Mouse (Mus musculus) c-Kit-positive CD71-positive TER-119-positive erythroid progenitor cells, embryonic 14.5 days (primary cell): ENCODE measurements around the gene Slc8a1.

ENCODE experiments used
- DNase-seq: peaks from one replicate; pipeline ENCODE4 v3.0.0-alpha.2; 2013; ENCODE audit warnings: low spot score

The Slc8a1 gene

DNA sequence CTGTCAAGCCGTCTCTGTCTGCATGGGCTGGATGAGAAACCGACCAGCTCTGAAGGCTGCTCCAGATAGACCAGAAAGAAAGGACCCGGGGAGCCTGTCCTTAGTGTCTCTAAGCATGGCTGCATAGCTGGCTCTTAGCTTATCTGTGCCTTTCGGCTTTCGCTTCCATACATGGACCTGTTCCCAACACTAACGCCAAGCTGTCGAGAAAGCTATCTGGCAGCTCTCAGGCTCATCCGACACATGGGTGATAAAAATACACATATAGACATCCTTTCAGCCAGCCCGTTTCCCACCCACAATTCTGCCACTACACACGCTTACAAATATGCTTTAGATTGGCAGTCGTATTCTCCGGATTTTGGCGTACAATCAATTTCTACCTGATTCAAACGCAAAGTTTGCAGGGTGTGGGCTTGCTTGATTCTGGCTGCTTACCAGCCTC, at the start of gene Slc8a1:
Gene Slc8a1, minus strand, starts transcription at position 67 of the 445 bp plus-strand sequence.
- DNase-seq, result no peak

DNA sequence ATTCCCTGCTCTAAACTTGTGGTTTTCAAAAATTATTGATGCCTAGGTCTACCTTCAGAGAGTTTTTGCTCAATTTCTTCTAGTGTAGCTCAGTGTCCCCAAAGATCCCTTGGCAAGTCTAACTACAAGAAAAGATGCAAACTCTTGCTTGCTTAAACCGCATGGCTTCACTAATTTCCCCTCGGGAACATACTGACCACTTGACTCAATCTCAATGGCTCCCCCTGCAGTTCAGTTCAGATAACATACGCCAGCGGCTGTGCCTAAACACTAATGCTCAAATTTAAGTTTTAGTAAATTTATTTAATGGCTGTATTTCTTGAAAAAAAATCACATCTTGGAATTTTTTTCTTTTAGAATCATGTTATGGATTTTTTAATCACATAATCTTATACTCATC, 49.2 kb upstream of the Slc8a1 start:
- DNase-seq, result peak; percentile 12

DNA sequence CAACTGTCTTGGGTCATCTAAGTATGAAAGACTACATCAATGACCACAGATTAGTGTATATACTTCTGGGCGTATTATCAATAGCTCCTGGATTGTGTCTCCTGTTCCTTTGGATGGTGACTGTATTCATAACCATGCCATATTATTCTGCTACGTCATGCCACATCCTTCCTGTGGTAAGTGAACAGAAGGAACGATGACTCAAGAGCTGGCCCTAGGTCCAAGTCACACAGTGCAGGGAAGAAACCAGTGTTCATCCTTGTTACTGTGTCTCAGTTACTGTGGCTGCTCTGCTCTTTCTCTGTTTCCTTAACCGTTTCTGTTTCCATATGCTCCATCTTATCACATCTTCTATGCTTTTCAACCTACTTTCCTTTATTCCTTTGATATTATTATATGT, 44.1 kb upstream of the Slc8a1 start:
- no peak for DNase-seq

DNA sequence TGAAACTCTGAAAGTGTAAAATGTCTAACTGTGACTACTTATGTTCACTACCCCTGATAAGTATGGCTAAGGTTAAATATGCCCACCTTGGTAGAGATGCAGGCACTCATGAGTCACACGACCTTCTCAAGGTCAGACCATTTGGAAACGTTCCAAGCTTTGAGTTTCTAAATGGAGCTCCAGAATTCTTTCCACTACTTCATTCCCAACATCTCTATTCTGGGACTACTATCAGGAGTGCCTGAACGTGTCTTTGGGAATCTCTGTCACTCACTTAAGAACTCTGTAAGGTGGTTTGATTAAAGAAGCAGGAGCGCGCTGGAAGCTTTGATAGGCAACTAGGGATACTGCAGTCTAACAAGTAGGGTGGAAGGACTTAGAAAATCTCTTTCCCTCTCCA, 43.3 kb upstream of the Slc8a1 start:
- DNase-seq, result no peak

DNA sequence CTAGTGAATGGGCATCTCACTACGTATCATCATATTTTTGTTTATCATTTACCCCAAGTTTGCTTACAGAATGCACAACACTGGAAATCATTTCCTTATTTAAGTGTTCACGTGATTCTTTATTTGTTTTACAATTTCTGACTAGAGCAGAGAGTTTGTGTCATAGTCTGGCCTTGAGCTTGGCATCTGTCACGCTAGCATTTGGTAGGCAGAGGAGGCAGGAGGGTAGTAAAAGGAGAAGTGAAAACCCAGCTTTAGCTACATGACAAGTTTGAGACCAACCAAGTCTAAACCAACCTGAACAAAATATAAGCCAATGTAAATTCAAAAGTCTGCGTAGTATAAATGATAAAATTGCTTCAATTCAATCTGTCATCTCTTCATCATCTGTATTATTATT, 41.7 kb upstream of the Slc8a1 start:
- DNase-seq, result no peak

DNA sequence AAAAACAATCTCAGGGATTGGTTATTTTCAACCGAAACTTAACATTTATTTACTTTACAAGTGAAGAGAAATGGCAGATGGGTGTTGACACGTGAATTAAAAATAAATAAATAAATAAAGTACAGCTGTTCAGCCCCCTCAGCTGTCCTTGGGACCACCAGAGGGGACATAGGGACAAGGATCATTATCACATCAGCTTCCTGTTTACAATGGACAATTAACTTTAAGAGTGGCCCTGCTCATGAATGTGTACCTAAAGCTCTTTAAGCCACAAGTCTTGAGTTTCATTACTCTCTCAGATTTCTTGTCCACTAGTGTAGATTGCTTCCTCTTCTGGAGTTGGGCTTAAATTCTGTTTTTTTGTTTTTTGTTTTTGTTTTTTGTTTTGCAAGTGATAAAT, 12.5 kb upstream of the Slc8a1 start:
- DNase-seq, result no peak

DNA sequence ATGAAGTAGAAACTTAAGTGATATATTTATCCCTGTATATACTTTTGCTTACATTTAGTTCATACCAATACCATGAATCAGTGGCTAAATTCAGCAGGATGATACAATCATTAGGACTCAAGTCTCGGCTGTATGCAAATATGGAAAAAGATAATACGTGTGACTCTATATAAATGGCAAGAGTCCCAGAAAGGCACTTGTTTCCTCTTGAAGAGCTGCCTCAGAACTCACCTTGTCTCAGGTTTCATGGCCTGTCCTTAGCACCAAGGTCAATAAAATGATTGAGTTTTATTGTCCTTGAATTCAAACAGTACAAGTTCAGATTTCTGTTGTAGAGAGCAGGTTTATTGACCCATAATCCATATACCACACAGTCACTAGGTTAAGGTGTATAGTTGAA, 4.9 kb upstream of the Slc8a1 start:
- no peak for DNase-seq

DNA sequence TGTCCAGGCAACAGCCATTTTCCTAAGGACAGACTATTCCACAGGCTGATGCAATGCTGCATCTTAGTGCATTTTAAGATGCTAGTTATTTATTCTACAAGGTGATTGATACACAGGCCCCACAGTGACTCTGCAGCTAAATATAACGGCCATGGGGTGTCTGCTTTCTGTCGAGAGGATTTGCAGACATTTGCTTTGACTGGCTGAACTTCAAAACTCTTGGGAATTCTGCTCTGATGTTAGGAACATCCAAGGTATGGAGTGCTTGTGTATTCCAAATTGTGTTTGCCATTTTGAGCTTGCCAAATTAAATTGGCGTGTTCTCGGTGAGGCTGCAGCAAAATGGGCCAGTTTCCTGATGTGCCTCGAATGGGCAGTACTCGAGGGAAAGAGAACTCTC, 2.4 kb upstream of the Slc8a1 start:
- DNase-seq, result no peak

DNA sequence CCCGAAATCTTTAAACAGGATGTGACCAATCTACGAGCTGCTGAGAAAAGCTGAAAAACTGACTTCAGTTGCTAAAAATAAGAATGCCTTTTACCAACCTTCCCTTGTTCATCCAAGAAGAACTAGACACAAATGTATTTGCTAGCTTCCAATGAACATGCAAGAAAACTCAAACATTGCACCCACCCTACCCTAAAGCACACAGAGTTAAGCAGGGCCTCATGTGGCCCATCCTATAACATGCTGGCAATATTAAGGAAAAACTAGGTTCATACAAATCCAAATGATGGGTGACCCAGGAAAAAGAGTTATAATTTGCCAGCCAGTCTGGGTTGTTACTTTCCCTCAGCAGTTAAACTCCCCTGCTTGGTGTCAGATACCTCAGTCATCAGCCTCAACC, 398 bp downstream of the Slc8a1 start:
- DNase-seq, result no peak

DNA sequence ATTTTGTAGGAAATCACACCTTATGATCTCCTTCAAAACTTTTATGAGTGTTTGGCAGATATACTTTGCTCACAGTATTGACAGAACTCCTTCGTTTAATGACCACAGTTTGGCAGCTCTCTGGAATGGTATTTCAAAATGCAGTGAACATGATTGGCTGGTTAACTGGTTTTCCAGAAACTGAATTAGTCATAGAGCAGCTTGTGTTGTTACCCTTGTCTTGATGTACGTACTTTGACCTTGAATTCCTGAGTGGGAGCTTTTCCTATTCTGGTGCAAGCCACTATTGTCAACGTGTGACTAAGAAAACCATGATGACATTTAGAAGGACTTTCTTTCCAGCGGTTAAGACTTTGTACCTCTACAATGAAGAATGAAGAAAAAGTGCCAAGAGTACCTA, 868 bp downstream of the Slc8a1 start:
- no peak for DNase-seq

DNA sequence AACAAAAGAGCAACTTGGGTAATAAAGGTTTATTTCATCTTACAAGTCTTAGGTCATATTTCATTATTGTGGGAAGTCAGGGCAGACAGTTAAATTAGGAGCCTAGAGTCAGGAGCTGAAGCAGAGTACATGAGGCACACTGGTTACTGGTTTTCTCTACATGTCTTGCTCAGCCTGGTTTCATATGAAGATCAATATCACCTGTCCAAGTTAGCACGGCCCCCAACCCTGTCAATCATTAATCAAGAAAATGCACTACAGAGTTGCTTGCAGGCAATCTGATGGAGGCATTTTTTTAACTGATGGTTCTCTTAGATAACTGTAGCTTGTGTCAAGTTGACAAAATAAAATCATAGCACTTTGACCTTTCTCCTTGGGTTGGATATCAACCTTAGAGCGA, 2.6 kb downstream of the Slc8a1 start:
- DNase-seq, result no peak

DNA sequence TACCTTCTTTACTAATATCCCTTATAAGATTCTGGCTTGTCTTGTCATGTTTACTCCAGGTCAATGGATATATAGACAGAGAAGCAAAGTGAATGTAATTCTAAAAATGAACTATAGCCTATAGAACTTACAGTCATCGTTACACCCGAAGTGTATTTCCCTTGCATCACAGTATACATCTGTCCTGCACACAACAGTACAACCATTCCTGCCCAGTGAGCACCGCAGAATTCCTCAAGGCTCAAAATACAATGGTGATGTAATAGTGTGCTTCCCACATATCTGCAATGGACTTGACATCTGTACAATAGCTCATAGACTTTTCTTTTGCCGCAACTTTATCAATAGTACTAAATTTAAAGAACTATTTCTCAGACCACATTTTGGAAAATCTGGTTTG, 8.3 kb downstream of the Slc8a1 start:
- no peak for DNase-seq

DNA sequence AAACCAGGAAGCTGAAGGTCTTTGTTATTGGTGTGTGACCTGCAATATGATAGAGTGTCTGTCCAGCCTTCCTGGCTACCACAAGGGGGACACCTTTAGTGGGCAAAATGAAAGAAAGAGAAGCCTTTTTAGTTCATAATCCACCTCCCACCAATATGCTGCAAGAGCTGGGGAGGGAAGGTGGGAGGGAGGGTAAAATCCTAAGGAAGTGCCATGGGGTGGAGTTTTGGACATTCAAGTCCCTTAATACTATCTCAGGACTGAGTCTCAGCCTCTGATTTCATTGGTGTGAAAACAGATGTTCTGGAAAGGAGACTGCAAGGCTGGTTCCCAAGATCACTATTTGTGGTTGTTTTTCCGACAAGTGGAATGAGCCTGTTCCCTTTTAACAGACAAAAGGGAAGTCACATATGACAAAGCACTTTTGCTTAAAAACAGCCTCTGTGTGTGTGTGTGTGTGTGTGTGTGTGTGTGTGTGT, 25.9 kb downstream of the Slc8a1 start:
- no peak for DNase-seq

DNA sequence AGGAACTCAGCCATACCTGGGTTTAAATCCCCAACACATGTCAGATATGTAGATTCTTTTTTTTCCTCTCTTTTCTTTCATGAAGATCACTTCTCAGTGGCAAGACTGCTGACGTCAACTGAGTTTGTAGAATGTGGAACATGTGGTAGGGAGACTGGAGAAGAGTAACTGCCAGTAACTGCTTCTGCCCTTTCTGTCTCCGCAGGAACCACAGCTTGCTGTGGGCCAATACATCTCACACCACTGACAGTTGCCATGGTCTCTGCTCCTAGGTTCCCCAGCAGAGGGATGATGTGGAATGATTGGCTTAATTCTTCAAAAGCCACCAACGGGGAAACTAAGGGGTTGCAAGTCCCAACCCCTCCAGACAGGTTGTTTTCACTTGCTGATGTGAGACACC, 33.4 kb downstream of the Slc8a1 start:
- no peak for DNase-seq

DNA sequence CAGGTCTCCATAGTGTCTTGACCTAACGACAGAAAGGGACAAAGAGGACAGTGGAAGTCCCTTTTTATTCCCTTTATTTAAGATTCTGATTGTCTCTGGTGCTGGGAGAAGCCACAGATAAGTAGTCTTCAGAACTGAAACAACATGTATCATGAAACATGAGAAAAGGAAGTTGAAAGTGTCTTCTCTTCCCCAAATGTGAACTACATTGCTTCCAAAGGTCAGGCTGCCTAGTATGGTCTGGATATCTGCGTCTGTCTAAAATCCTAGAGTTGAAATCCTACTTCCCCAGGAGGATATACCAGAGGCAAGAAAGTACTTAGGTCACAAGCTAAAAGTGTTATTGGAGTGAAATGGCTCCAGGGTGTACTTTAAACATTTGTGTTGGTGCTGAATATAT, 34.9 kb downstream of the Slc8a1 start:
- no peak for DNase-seq

DNA sequence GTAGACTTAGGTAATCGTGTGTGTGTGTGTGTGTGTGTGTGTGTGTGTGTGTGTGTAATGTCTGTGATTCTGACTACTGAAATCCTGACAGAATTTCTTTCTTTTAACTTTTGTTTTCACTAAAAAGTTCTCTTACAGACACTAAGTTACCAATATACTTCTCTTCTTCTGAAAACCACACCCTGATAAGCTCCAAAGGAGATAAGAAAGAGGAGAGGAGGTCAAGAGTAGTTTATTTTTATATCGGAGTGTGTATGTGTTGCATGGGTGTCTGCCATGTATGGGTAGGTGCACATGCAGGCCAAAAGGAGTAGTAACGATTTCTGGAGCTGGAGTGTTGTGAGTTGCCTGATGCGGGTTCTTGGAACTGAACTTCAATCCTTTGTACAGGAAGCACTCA, 36.5 kb downstream of the Slc8a1 start:
- DNase-seq, result no peak

DNA sequence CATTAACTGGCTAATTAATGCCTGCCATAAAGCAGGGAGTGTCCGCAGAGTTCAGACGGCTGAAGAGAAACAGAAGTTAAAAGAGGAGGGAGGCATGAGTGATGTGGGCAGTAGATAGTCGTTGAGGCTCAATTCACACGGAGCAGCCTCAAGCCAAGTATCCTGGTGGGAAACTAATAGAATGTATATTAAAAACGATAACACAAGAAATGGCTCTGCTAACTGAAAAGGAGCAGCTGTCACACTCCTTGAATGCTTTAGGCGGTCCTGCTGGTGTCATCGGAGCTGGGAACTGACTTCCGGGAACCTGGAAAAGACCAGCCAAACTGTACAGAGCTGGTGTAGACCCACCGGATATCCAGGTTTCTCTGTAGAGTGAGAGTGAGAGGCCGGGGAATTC, 39.4 kb downstream of the Slc8a1 start:
- DNase-seq, result no peak

DNA sequence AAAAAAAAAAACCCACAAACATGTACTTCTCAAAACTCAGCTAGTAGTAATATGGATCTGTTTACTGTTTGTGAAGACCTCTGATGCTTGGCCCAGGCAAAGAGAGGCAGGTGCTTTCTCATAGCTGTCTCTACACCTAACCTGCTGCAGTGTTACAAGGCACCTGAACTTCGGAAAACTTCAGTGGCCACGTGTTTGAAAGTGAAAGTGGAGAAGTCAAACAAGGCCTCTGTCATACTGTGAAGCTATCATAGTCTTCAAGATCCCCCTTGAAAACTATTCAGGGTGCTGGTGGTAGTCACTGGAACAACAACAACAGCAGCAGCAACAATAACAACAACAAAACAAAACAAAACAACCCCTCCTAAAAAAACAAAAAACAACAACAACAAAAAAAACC, 40.5 kb downstream of the Slc8a1 start:
- no peak for DNase-seq

DNA sequence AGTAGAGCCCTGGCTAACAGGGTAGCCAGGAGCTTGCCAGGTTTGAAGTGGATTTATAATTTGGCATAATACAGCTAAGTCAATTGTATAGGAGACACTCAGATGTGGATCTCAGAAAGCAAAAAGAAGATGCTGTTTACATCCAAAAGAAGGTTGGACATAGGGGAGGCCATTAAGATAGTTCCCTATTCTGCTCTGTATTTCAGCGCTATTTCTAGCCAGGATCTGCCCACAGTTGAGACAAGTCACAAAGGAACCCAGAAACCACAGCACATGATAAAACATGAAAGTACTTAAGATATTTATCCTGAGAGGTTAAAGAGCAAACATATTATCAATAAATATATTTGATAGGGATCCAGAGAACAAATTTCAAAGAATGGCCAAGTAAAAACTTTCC, 43.2 kb downstream of the Slc8a1 start:
- no peak for DNase-seq

DNA sequence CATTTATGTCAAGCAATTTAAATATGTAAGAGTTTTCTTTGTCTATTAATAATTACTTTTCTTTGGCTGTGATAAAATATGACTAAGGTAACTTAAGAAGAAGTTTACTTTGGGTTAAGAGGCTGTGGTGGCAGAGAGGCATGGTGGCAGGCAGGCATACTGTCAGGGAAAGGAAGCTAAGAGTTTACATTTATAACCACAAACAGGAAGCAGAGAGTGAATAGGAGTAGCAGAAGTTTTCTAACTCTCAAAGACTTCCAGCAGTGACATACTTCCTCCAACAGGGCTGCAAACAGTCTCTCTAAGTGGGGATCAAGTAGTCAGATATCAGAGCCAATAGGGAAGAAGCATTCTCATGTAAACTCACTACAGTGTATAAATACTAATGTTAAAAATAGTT, 58.6 kb downstream of the Slc8a1 start:
- no peak for DNase-seq

DNA sequence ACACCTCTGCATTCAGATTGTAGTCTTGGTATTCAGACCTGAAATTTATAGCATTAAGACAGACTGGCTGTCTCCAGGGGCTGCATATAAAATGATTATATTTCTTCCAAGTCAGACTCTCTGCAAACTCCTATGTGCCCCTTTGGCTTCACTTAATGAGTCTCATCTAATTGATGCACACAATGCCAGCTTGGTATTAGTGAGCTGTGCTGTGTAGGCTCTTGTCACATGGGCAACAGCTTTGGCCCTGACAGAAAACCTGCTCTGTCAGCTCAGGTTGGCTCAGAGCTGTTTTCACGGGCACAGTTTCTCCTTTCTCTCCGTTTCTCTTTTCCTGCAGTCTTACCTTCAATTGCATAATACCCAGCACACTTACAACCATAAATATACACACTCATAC, 60.7 kb downstream of the Slc8a1 start:
- DNase-seq, result no peak

DNA sequence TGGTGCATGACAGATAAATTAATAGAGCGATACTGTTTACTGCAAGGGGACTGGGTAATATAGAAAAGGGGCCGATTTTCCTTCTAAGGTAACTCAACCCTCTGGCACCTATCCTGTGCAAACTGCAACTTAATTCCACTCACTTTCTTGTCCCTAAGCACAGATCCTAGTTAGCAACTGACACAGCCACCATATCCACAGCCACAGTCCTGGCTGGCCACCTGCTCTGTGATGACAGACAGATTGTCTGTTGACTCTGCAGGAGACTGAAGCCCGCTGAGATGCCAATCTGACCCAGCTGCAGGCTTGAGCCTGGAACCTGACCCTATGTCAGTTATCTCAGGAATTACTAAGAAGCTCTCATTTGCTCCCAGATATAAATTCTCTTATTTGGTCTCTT, 62.0 kb downstream of the Slc8a1 start:
- no peak for DNase-seq

DNA sequence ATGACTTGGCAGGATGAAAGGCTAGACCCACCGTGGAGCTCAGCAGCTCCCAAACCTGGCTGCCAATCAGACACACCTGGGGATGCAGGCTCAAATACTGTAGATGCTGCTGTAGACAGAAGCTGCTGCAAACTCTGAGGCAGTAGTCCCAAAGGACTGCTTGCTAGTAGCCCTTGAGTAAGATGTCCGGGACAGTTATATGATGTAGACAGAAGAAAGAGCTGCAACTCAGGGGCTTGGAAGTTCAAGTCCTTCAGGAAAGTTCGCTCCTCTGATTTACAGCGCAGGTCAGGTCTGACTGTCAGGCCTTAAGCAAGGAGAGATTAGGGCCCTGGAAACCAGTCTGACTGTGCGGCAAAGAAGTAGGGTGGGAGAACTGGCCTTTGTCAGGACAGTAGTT, 66.9 kb downstream of the Slc8a1 start:
- DNase-seq, result no peak

DNA sequence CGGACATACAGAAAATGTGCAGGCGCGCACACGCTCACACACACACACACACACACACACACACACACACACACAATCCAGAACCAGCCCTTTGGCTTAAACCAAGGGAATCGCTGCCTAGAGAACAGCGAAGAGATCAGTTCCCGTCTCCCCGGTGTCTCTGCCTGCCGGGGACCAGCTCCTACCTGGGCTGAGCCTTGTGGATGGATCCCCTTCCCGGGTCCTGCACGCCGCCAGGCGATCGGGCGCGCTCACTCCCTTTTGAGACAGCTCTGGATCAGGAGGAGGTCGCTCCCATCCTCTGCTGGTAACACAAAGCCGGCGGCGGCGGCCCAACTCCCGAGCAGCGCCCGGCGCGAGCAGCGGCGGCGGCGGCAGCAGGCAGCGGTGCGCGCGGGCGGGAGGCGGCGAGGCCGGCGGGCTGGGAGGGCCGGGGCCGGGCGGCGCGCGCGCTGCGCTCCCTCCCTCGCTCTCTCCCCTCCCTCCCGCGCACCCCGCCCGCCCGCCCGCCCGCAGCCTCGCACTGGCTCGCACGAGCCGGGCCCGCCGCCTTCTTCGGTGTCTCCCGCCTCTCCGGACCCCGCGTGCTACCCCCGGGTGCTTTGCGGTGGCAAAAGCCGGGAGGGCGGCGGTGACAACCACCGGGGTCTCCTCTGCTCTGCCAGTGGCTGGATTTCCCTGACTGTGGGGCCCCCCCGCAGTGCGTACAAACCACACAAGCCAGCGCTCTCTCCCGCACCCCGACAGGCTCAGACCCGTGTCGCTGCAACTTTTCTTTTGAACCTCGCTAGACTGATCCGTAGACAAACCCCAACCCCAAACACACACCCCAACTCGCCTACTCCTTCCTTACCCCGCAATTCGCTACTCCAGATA, 68.1 kb downstream of the Slc8a1 start:
- no peak for DNase-seq
